Mouse (Mus musculus): ENCODE measurements around the gene Ldlrad1. TPM values are rescaled to one million over a fixed set of nuclear protein-coding genes. Genes with fewer than 3 reads are reported as not detected.

Ldlrad1 gene
- polyA plus RNA-seq, 1 experiment from 2014 or later = not detected

DNA sequence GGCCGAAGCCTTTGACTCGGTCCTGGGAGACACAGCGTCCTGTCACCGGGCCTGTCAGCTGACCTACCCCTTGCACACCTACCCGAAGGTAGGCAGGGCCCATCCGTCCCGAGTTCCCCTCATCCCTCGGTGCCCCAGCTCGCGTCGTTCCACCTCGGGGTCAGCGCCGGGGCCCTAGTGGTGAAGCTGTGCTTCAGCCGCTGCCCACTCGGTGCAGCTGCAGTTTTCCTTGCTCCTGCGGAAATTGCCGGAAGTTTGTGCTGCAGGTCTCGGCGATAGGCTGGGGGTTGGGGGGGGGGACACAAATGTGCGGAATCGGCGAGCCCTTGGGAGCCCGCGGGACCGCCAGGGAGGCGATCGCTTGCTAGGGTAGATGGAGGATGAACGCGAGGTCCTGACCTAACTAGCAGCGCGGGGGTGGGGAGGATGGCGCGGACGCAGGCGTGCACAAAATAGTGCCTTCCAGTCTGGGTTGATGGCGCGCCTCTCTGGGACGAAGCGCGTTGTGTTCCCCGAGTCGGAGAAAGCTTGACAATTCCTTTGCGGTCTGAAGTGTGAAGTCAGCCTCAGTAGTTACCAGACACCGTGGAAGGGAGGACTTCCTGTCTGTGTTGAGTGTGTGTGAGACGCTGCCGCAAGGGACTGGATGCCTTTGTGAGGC, 30.0 kb upstream of the Ldlrad1 start, which contains the start of gene Tceanc2:
Tceanc2 (minus strand) TSS at position 287 of the 661 bp plus-strand sequence.
- Histone ChIP-seq H3K4me2 (ENCODE audit: low read depth) (peak within 1 kb of the TSS; percentile 71), H3K4me3 (ENCODE audit: low read depth, low read length) (peak within 1 kb of the TSS; percentile 99)

DNA sequence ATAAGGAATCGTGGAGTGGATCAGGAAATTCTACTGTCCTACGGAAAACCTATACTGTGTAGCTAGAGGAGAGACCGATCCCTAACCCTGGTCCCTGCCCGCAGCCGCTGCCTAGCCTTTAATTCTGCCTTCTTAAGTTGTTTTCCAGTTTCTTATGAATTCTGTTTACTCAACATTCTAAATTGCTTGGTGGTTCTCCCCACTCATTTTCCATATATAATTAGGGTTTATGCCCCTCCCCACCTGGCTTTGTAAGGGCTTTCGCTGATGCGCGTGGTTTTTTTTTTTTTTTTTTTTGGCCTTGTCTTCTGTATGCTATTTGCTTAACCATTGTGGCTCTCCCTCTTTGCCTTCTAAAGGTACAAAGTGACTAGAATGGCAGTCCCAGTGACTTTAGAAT, 29.4 kb upstream of the Ldlrad1 start:
- Histone ChIP-seq H3K4me1 (ENCODE audit: control insufficient read depth, insufficient read depth, low read length) (peaks cover 12% of the 10 kb centered on the region; the same call in 1 of the 2 replicates), H3K27me3 (ENCODE audit: control insufficient read depth, insufficient read depth, low read length) (no peaks in the 10 kb centered on the region), H3K27ac (ENCODE audit: low read depth, low read length) (peak overlapping the region; percentile 96), H3K9me3 (ENCODE audit: control insufficient read depth, low read length) (no peaks in the 10 kb centered on the region), H3K4me3 (ENCODE audit: low read depth, low read length) (peak overlapping the region; percentile 99), H3K4me2 (ENCODE audit: low read depth) (peak overlapping the region; percentile 71), H3K36me3 (ENCODE audit: control insufficient read depth, insufficient read depth, low read length) (peaks cover 2% of the 10 kb centered on the region; the same call in 1 of the 2 replicates), H3K9ac (ENCODE audit: low read length) (peak overlapping the region; percentile 75)
- 19% methylated on average over 8 of the region's 8 CpGs for WGBS
- DNase-seq (ENCODE audit: low spot score) = no peak
- ATAC-seq (ENCODE audit: insufficient read depth, low FRiP score, low TSS enrichment) = no peak

More for the DNA sequence above, 30.0 kb upstream of the Ldlrad1 start, which contains the start of gene Tceanc2:
- Histone ChIP-seq H3K27ac (ENCODE audit: low read depth, low read length) (peak within 1 kb of the TSS; percentile 96), H3K27me3 (ENCODE audit: control insufficient read depth, insufficient read depth, low read length) (no peaks in the 10 kb centered on the region), H3K4me1 (ENCODE audit: control insufficient read depth, insufficient read depth, low read length) (peaks cover 12% of the 10 kb centered on the region; the same call in 1 of the 2 replicates), H3K9me3 (ENCODE audit: control insufficient read depth, low read length) (no peaks in the 10 kb centered on the region), H3K36me3 (ENCODE audit: control insufficient read depth, insufficient read depth, low read length) (peaks cover 2% of the 10 kb centered on the region; the same call in 1 of the 2 replicates), H3K9ac (ENCODE audit: low read length) (peak within 1 kb of the TSS; percentile 75)
- ATAC-seq (ENCODE audit: insufficient read depth, low FRiP score, low TSS enrichment) (peak; percentile 80), DNase-seq (ENCODE audit: low spot score) (peak; percentile 71)
- WGBS = 0% methylated on average over 47 of the region's 47 CpGs

- Histone ChIP-seq H3K36me3 (ENCODE audit: control insufficient read depth, insufficient read depth, low read length) (no peaks in the 10 kb centered on the region), H3K27me3 (ENCODE audit: control insufficient read depth, insufficient read depth, low read length) (no peaks in the 10 kb centered on the region), H3K4me3 (ENCODE audit: low read depth, low read length) (no peak overlapping the region), H3K9me3 (ENCODE audit: control insufficient read depth, low read length) (no peaks in the 10 kb centered on the region), H3K27ac (ENCODE audit: low read depth, low read length) (no peak overlapping the region), H3K4me2 (ENCODE audit: low read depth) (no peak overlapping the region), H3K4me1 (ENCODE audit: control insufficient read depth, insufficient read depth, low read length) (peaks cover 12% of the 10 kb centered on the region; the same call in 1 of the 2 replicates), H3K9ac (ENCODE audit: low read length) (no peak overlapping the region)
- no peak for DNase-seq (ENCODE audit: low spot score)
- ATAC-seq (ENCODE audit: insufficient read depth, low FRiP score, low TSS enrichment) = no peak
Observed at GRCm38 (mm10) chr4:107180746-107181145, 28.2 kb upstream of the Ldlrad1 start.

GRCm38 (mm10) chr4:107181866-107182265, 27.1 kb upstream of the Ldlrad1 start:
- no peak overlapping the region for H3K4me3 ChIP-seq (ENCODE audit: low read depth, low read length)
- DNase-seq (ENCODE audit: low spot score) (no peak), ATAC-seq (ENCODE audit: insufficient read depth, low FRiP score, low TSS enrichment) (no peak)
- WGBS = 91% methylated on average over 6 of the region's 6 CpGs
- peaks cover 3% of the 10 kb centered on the region for H3K36me3 ChIP-seq (ENCODE audit: control insufficient read depth, insufficient read depth, low read length)
- H3K27ac ChIP-seq (ENCODE audit: low read depth, low read length) = no peak overlapping the region
- H3K9me3 ChIP-seq (ENCODE audit: control insufficient read depth, low read length) = no peaks in the 10 kb centered on the region
- H3K4me2 ChIP-seq (ENCODE audit: low read depth) = no peak overlapping the region
- H3K9ac ChIP-seq (ENCODE audit: low read length) = no peak overlapping the region
- peaks cover 12% of the 10 kb centered on the region; the same call in 1 of the 2 replicates for H3K4me1 ChIP-seq (ENCODE audit: control insufficient read depth, insufficient read depth, low read length)
- no peaks in the 10 kb centered on the region for H3K27me3 ChIP-seq (ENCODE audit: control insufficient read depth, insufficient read depth, low read length)

GRCm38 (mm10) chr4:107182796-107183195, 26.2 kb upstream of the Ldlrad1 start:
- WGBS = 71% methylated on average over 2 of the region's 2 CpGs
- H3K4me1 ChIP-seq (ENCODE audit: control insufficient read depth, insufficient read depth, low read length) = peaks cover 8% of the 10 kb centered on the region; the same call in 1 of the 2 replicates
- no peaks in the 10 kb centered on the region for H3K27me3 ChIP-seq (ENCODE audit: control insufficient read depth, insufficient read depth, low read length)
- H3K27ac ChIP-seq (ENCODE audit: low read depth, low read length) = no peak overlapping the region
- ATAC-seq (ENCODE audit: insufficient read depth, low FRiP score, low TSS enrichment) (no peak), DNase-seq (ENCODE audit: low spot score) (no peak)
- H3K36me3 ChIP-seq (ENCODE audit: control insufficient read depth, insufficient read depth, low read length) = peaks cover 3% of the 10 kb centered on the region
- no peaks in the 10 kb centered on the region for H3K9me3 ChIP-seq (ENCODE audit: control insufficient read depth, low read length)
- no peak overlapping the region for H3K4me3 ChIP-seq (ENCODE audit: low read depth, low read length)
- no peak overlapping the region for H3K4me2 ChIP-seq (ENCODE audit: low read depth)
- H3K9ac ChIP-seq (ENCODE audit: low read length) = no peak overlapping the region

DNA sequence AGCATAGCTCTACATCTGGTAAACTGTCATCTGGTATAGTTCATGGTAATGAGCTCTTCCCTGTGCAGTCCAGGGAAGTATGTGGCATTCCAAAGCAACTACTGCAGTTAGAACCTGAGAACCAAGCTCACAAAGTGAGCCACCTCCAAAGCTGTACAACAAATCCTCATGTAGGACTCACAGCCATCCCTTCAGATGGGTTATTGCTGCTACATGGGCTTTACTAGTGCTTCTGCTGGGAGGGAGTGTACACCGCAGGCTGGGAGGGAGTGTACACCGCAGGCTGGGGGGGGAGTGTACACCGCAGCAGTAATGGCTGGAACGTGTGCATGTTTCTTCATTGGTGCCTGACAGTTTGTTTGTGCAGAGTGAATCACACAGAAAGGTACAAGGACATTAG, 25.8 kb upstream of the Ldlrad1 start:
- Histone ChIP-seq H3K36me3 (ENCODE audit: control insufficient read depth, insufficient read depth, low read length) (peaks cover 3% of the 10 kb centered on the region), H3K9me3 (ENCODE audit: control insufficient read depth, low read length) (no peaks in the 10 kb centered on the region), H3K4me2 (ENCODE audit: low read depth) (no peak overlapping the region), H3K4me3 (ENCODE audit: low read depth, low read length) (no peak overlapping the region), H3K27me3 (ENCODE audit: control insufficient read depth, insufficient read depth, low read length) (no peaks in the 10 kb centered on the region), H3K4me1 (ENCODE audit: control insufficient read depth, insufficient read depth, low read length) (peaks cover 8% of the 10 kb centered on the region; the same call in 1 of the 2 replicates), H3K9ac (ENCODE audit: low read length) (no peak overlapping the region), H3K27ac (ENCODE audit: low read depth, low read length) (no peak overlapping the region)
- no peak for DNase-seq (ENCODE audit: low spot score)
- 88% methylated on average over 4 of the region's 4 CpGs for WGBS
- no peak for ATAC-seq (ENCODE audit: insufficient read depth, low FRiP score, low TSS enrichment)

- H3K4me2 ChIP-seq (ENCODE audit: low read depth) = no peak overlapping the region
- no peak overlapping the region for H3K9ac ChIP-seq (ENCODE audit: low read length)
- no peak overlapping the region for H3K4me3 ChIP-seq (ENCODE audit: low read depth, low read length)
- DNase-seq (ENCODE audit: low spot score) (no peak), ATAC-seq (ENCODE audit: insufficient read depth, low FRiP score, low TSS enrichment) (no peak)
- 88% methylated on average over 3 of the region's 3 CpGs for WGBS
- H3K27me3 ChIP-seq (ENCODE audit: control insufficient read depth, insufficient read depth, low read length) = no peaks in the 10 kb centered on the region
- H3K36me3 ChIP-seq (ENCODE audit: control insufficient read depth, insufficient read depth, low read length) = peaks cover 3% of the 10 kb centered on the region
- H3K9me3 ChIP-seq (ENCODE audit: control insufficient read depth, low read length) = no peaks in the 10 kb centered on the region
- no peak overlapping the region for H3K27ac ChIP-seq (ENCODE audit: low read depth, low read length)
- H3K4me1 ChIP-seq (ENCODE audit: control insufficient read depth, insufficient read depth, low read length) = peaks cover 4% of the 10 kb centered on the region; the same call in 1 of the 2 replicates
Observed at GRCm38 (mm10) chr4:107185703-107186102, 23.3 kb upstream of the Ldlrad1 start.

DNA sequence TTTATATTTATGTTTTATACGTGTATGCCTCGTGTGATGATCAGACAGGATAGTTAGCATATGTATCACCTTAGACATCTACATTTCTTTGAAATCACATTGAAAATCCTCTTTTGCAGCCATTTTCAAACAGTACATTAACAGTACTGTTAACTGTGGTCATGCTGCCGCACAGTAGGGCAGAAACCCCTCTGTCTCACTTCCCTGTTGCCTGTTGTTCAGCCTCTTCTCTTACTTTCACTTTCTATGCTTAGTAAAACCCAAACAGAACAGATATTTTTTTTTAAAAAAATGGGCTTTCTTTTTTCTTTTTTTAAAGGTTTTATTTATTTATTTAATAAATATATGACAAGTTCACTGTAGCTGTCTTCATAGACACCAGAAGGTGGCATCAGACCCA, 15.1 kb upstream of the Ldlrad1 start:
- no peak for DNase-seq (ENCODE audit: low spot score)
- Histone ChIP-seq H3K9ac (ENCODE audit: low read length) (no peak overlapping the region), H3K4me2 (ENCODE audit: low read depth) (no peak overlapping the region), H3K27me3 (ENCODE audit: control insufficient read depth, insufficient read depth, low read length) (no peaks in the 10 kb centered on the region), H3K9me3 (ENCODE audit: control insufficient read depth, low read length) (no peaks in the 10 kb centered on the region), H3K36me3 (ENCODE audit: control insufficient read depth, insufficient read depth, low read length) (peaks cover 9% of the 10 kb centered on the region), H3K27ac (ENCODE audit: low read depth, low read length) (no peak overlapping the region), H3K4me3 (ENCODE audit: low read depth, low read length) (no peak overlapping the region), H3K4me1 (ENCODE audit: control insufficient read depth, insufficient read depth, low read length) (no peaks in the 10 kb centered on the region)
- 97% methylated on average over 3 of the region's 3 CpGs for WGBS
- ATAC-seq (ENCODE audit: insufficient read depth, low FRiP score, low TSS enrichment) = no peak

GRCm38 (mm10) chr4:107196454-107196853, 12.5 kb upstream of the Ldlrad1 start:
- no peak overlapping the region for H3K4me2 ChIP-seq (ENCODE audit: low read depth)
- H3K4me1 ChIP-seq (ENCODE audit: control insufficient read depth, insufficient read depth, low read length) = no peaks in the 10 kb centered on the region
- no peaks in the 10 kb centered on the region for H3K27me3 ChIP-seq (ENCODE audit: control insufficient read depth, insufficient read depth, low read length)
- DNase-seq (ENCODE audit: low spot score) (no peak), ATAC-seq (ENCODE audit: insufficient read depth, low FRiP score, low TSS enrichment) (no peak)
- H3K9me3 ChIP-seq (ENCODE audit: control insufficient read depth, low read length) = no peaks in the 10 kb centered on the region
- WGBS = 93% methylated on average over 2 of the region's 2 CpGs
- no peak overlapping the region for H3K27ac ChIP-seq (ENCODE audit: low read depth, low read length)
- no peak overlapping the region for H3K4me3 ChIP-seq (ENCODE audit: low read depth, low read length)
- peaks cover 17% of the 10 kb centered on the region for H3K36me3 ChIP-seq (ENCODE audit: control insufficient read depth, insufficient read depth, low read length)
- no peak overlapping the region for H3K9ac ChIP-seq (ENCODE audit: low read length)

All from neural tube, embryonic 11.5 days (tissue).